Mouse (Mus musculus) liver, postnatal 0 days (tissue): Measurements from ENCODE around the gene Fam205a1.
"Not testable (repeated sequence)": the region's sequence is repeated elsewhere in the genome, so short reads cannot be mapped to it uniquely, and the experiment has no call there.

ENCODE experiments used
- CTCF ChIP-seq: sonication (generic); IDR thresholded peaks from 2 replicates; pipeline ENCODE4 v1.5.1; 2016; ENCODE audit warnings: antibody characterized with exemption, low read depth
- EP300 ChIP-seq: IDR thresholded peaks from 2 replicates; pipeline ENCODE4 v1.6.1; 2016; ENCODE audit warnings: antibody characterized with exemption, low read depth, mild to moderate bottlenecking

DNA sequence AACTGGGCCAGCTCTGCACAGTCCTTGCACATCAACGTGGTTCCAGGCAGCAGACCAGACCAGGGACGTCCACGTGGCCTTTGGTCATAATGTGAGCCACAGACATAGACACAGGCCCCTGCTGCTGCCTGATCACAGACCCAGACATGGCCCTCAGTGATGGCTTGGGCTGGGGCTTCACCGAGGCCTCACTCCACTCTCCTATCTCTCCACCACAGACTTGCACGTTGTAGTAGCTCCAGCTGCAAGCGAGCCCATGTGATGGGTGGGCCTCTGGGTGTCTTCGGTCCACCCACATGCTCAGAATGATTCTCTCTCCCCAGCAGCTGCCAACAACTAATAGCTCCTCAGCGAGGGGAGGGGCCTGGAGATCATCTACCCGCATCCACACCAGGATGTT, 6.8 kb upstream of the Fam205a1 start:
- TF ChIP-seq CTCF, result not testable (repeated sequence)
- TF ChIP-seq EP300, result peak; percentile 93
